Mouse (Mus musculus): ENCODE results near the gene 1700017D01Rik.
"Not testable (repeated sequence)": the region's sequence is repeated elsewhere in the genome, so short reads cannot be mapped to it uniquely, and the experiment has no call there.

Gene 1700017D01Rik

GRCm38 (mm10) chr19:11130776-11131175 lies at the start of gene 1700017D01Rik:
Gene 1700017D01Rik (minus strand): TSS chr19:11130876.
- in situ Hi-C loops (cut with MboI; ENCODE audit: low pct_unique_long_range_greater_than_20kb in 1 of 2, low sequenced_read_pairs in 2 of 2, unreplicated experiment in 1 of 2), result not testable (repeated sequence)

- in situ Hi-C loops (cut with MboI; ENCODE audit: low pct_unique_long_range_greater_than_20kb in 1 of 2, low sequenced_read_pairs in 2 of 2, unreplicated experiment in 1 of 2), result loop anchor here (25.0 kb wide), 3 partner anchors 160 to 585 kb away; partner anchors contain the start of genes Mrpl16 (in 2 of the 2) and Ms4a7 (in 1 of the 2)
These were observed 46.8 kb upstream of the 1700017D01Rik start for GRCm38 (mm10) chr19:11177464-11177863.

- in situ Hi-C loops (cut with MboI; ENCODE audit: low pct_unique_long_range_greater_than_20kb in 1 of 2, low sequenced_read_pairs in 2 of 2, unreplicated experiment in 1 of 2), result no loop called here
These were observed 34.5 kb upstream of the 1700017D01Rik start, which contains the start of gene 1700025F22Rik for GRCm38 (mm10) chr19:11165172-11165571. Gene 1700025F22Rik (minus strand): TSS chr19:11165320.

GRCm38 (mm10) chr19:11157890-11158289 lies 27.2 kb upstream of the 1700017D01Rik start:
- in situ Hi-C loops (cut with MboI; ENCODE audit: low pct_unique_long_range_greater_than_20kb in 1 of 2, low sequenced_read_pairs in 2 of 2, unreplicated experiment in 1 of 2), result not testable (repeated sequence)

- in situ Hi-C loops (cut with MboI; ENCODE audit: low pct_unique_long_range_greater_than_20kb in 1 of 2, low sequenced_read_pairs in 2 of 2, unreplicated experiment in 1 of 2), result no loop called here
These were observed 4.7 kb upstream of the 1700017D01Rik start for GRCm38 (mm10) chr19:11135336-11135735.

- in situ Hi-C loops (cut with MboI; ENCODE audit: low pct_unique_long_range_greater_than_20kb in 1 of 2, low sequenced_read_pairs in 2 of 2, unreplicated experiment in 1 of 2), result no loop called here
These were observed 4.2 kb upstream of the 1700017D01Rik start for GRCm38 (mm10) chr19:11134852-11135251.

GRCm38 (mm10) chr19:11129702-11130101 lies 974 bp downstream of the 1700017D01Rik start:
- in situ Hi-C loops (cut with MboI; ENCODE audit: low pct_unique_long_range_greater_than_20kb in 1 of 2, low sequenced_read_pairs in 2 of 2, unreplicated experiment in 1 of 2), result no loop called here

- in situ Hi-C loops (cut with MboI; ENCODE audit: low pct_unique_long_range_greater_than_20kb in 1 of 2, low sequenced_read_pairs in 2 of 2, unreplicated experiment in 1 of 2), result not testable (repeated sequence)
These were observed 9.7 kb downstream of the 1700017D01Rik start for GRCm38 (mm10) chr19:11121016-11121420.

GRCm38 (mm10) chr19:11119338-11119737 lies 11.3 kb downstream of the 1700017D01Rik start:
- in situ Hi-C loops (cut with MboI; ENCODE audit: low pct_unique_long_range_greater_than_20kb in 1 of 2, low sequenced_read_pairs in 2 of 2, unreplicated experiment in 1 of 2), result no loop called here

GRCm38 (mm10) chr19:11107746-11108145 lies 22.9 kb downstream of the 1700017D01Rik start:
- in situ Hi-C loops (cut with MboI; ENCODE audit: low pct_unique_long_range_greater_than_20kb in 1 of 2, low sequenced_read_pairs in 2 of 2, unreplicated experiment in 1 of 2), result no loop called here

GRCm38 (mm10) chr19:11101880-11102279 lies 28.8 kb downstream of the 1700017D01Rik start:
- in situ Hi-C loops (cut with MboI; ENCODE audit: low pct_unique_long_range_greater_than_20kb in 1 of 2, low sequenced_read_pairs in 2 of 2, unreplicated experiment in 1 of 2), result no loop called here

GRCm38 (mm10) chr19:11098401-11098800 lies 32.3 kb downstream of the 1700017D01Rik start:
- in situ Hi-C loops (cut with MboI; ENCODE audit: low pct_unique_long_range_greater_than_20kb in 1 of 2, low sequenced_read_pairs in 2 of 2, unreplicated experiment in 1 of 2), result no loop called here

- in situ Hi-C loops (cut with MboI; ENCODE audit: low pct_unique_long_range_greater_than_20kb in 1 of 2, low sequenced_read_pairs in 2 of 2, unreplicated experiment in 1 of 2), result not testable (repeated sequence)
These were observed 38.5 kb downstream of the 1700017D01Rik start for GRCm38 (mm10) chr19:11092131-11092530.

- in situ Hi-C loops (cut with MboI; ENCODE audit: low pct_unique_long_range_greater_than_20kb in 1 of 2, low sequenced_read_pairs in 2 of 2, unreplicated experiment in 1 of 2), result no loop called here
These were observed 49.7 kb downstream of the 1700017D01Rik start, which contains the start of gene Ms4a8a for GRCm38 (mm10) chr19:11080934-11081333. Gene Ms4a8a (minus strand): TSS chr19:11081102.

GRCm38 (mm10) chr19:11070364-11070763 lies 60.3 kb downstream of the 1700017D01Rik start:
- in situ Hi-C loops (cut with MboI; ENCODE audit: low pct_unique_long_range_greater_than_20kb in 1 of 2, low sequenced_read_pairs in 2 of 2, unreplicated experiment in 1 of 2), result no loop called here

GRCm38 (mm10) chr19:11065202-11065875 lies 65.3 kb downstream of the 1700017D01Rik start:
- in situ Hi-C loops (cut with MboI; ENCODE audit: low pct_unique_long_range_greater_than_20kb in 1 of 2, low sequenced_read_pairs in 2 of 2, unreplicated experiment in 1 of 2), result no loop called here

- in situ Hi-C loops (cut with MboI; ENCODE audit: low pct_unique_long_range_greater_than_20kb in 1 of 2, low sequenced_read_pairs in 2 of 2, unreplicated experiment in 1 of 2), result no loop called here
These were observed 69.8 kb downstream of the 1700017D01Rik start for GRCm38 (mm10) chr19:11060900-11061299.

GRCm38 (mm10) chr19:11059967-11060366 lies 70.7 kb downstream of the 1700017D01Rik start:
- in situ Hi-C loops (cut with MboI; ENCODE audit: low pct_unique_long_range_greater_than_20kb in 1 of 2, low sequenced_read_pairs in 2 of 2, unreplicated experiment in 1 of 2), result no loop called here

- in situ Hi-C loops (cut with MboI; ENCODE audit: low pct_unique_long_range_greater_than_20kb in 1 of 2, low sequenced_read_pairs in 2 of 2, unreplicated experiment in 1 of 2), result not testable (repeated sequence)
These were observed 75.0 kb downstream of the 1700017D01Rik start for GRCm38 (mm10) chr19:11055700-11056099.

GRCm38 (mm10) chr19:11053277-11053676 lies 77.4 kb downstream of the 1700017D01Rik start:
- in situ Hi-C loops (cut with MboI; ENCODE audit: low pct_unique_long_range_greater_than_20kb in 1 of 2, low sequenced_read_pairs in 2 of 2, unreplicated experiment in 1 of 2), result no loop called here
